Mouse (Mus musculus) inflammation-experienced regulatory T-cells, adult 6 months (primary cell): ENCODE data around the gene Gpr183. TPM values are rescaled to one million over a fixed set of nuclear protein-coding genes. Genes with fewer than 3 reads are reported as not detected.

ENCODE experiments used
- ATAC-seq: one replicate; pipeline ENCODE4 v1.8.0; 2017
- polyA plus RNA-seq, 3 experiments: library from polyadenylated mRNA; unstranded; fragments of 100-300 nt; shearing (Covaris generic); gene quantifications; one replicate each; pipeline ENCODE4 v1.2.1; 2017

Gene Gpr183
- 100 to 1,000 TPM; 108 to 142 (median 140) TPM for polyA plus RNA-seq

- peak; percentile 70 for ATAC-seq
Measured at GRCm38 (mm10) chr14:121964990-121965389, at the start of gene Gpr183. Gene Gpr183, minus strand, starts transcription at chr14:121965195.

- ATAC-seq: no peak
Measured at GRCm38 (mm10) chr14:122013417-122013951, 48.5 kb upstream of the Gpr183 start.

- no peak for ATAC-seq
Measured at GRCm38 (mm10) chr14:122012814-122013213, 47.8 kb upstream of the Gpr183 start.

- peak; percentile 13 for ATAC-seq
Measured at GRCm38 (mm10) chr14:122012193-122012592, 47.2 kb upstream of the Gpr183 start.

- ATAC-seq: peak; percentile 37
Measured at GRCm38 (mm10) chr14:122011768-122012167, 46.8 kb upstream of the Gpr183 start.

GRCm38 (mm10) chr14:122010301-122010700 lies 45.3 kb upstream of the Gpr183 start:
- no peak for ATAC-seq

- peak; percentile 92 for ATAC-seq
Measured at GRCm38 (mm10) chr14:122009502-122009901, 44.5 kb upstream of the Gpr183 start.

- ATAC-seq: no peak
Measured at GRCm38 (mm10) chr14:122008261-122008660, 43.3 kb upstream of the Gpr183 start.

GRCm38 (mm10) chr14:122003812-122004211 lies 38.8 kb upstream of the Gpr183 start:
- ATAC-seq: no peak

GRCm38 (mm10) chr14:122002224-122002623 lies 37.2 kb upstream of the Gpr183 start:
- ATAC-seq: peak; percentile 14

GRCm38 (mm10) chr14:122000346-122001105 lies 35.5 kb upstream of the Gpr183 start:
- ATAC-seq: peak; percentile 75

- ATAC-seq: peak; percentile 22
Measured at GRCm38 (mm10) chr14:121999455-121999854, 34.5 kb upstream of the Gpr183 start.

GRCm38 (mm10) chr14:121996786-121997185 lies 31.8 kb upstream of the Gpr183 start:
- no peak for ATAC-seq

GRCm38 (mm10) chr14:121995557-121995870 lies 30.5 kb upstream of the Gpr183 start:
- ATAC-seq: no peak

- ATAC-seq: no peak
Measured at GRCm38 (mm10) chr14:121994846-121995556, 30.0 kb upstream of the Gpr183 start.

GRCm38 (mm10) chr14:121994171-121994700 lies 29.2 kb upstream of the Gpr183 start:
- ATAC-seq: peak; percentile 34

- ATAC-seq: no peak
Measured at GRCm38 (mm10) chr14:121993616-121994015, 28.6 kb upstream of the Gpr183 start.

GRCm38 (mm10) chr14:121992395-121993280 lies 27.6 kb upstream of the Gpr183 start:
- ATAC-seq: peak; percentile 81

GRCm38 (mm10) chr14:121991921-121992320 lies 26.9 kb upstream of the Gpr183 start:
- peak; percentile 38 for ATAC-seq

- ATAC-seq: no peak
Measured at GRCm38 (mm10) chr14:121990897-121991296, 25.9 kb upstream of the Gpr183 start.

GRCm38 (mm10) chr14:121989869-121990268 lies 24.9 kb upstream of the Gpr183 start:
- no peak for ATAC-seq

GRCm38 (mm10) chr14:121989331-121989730 lies 24.3 kb upstream of the Gpr183 start:
- ATAC-seq: no peak
